Mouse (Mus musculus): ENCODE data around the gene Fstl4.

- TF ChIP-seq CTCF (IDR thresholded peaks at IDR 0.05; ENCODE audit: borderline replicate concordance, control insufficient read depth, extremely low read depth, insufficient read depth, low read length, poor library complexity), result no peak
- no peak for TF ChIP-seq POLR2A (IDR thresholded peaks at IDR 0.05; ENCODE audit: control insufficient read depth, extremely low read depth, insufficient read depth, low read length, poor library complexity)
These were observed 291.5 kb downstream of the Fstl4 start for GRCm38 (mm10) chr11:53055896-53056295.

Measured in thymus, adult 2 months (tissue).